Mouse (Mus musculus) cerebellum, adult 2 months (tissue): ENCODE results near the gene Ank3. TPM values are rescaled to one million over a fixed set of nuclear protein-coding genes. Genes with fewer than 3 reads are reported as not detected.

Experiments used
- DNase-seq, 2 experiments: peaks; one replicate each; pipeline ENCODE4 v3.0.0; 2021
- H3K27ac ChIP-seq: fragments of 200-500 bp; 2 replicates; pipeline ENCODE4 v1.5.1; 2012; ENCODE audit warnings: low read length, control low read depth, inconsistent platforms; ENCODE audit not compliant: insufficient read depth
- H3K27me3 ChIP-seq: fragments of 200-500 bp; 2 replicates; pipeline ENCODE4 v1.6.1; 2012; ENCODE audit warnings: inconsistent platforms, mild to moderate bottlenecking, low read length, moderate library complexity; ENCODE audit not compliant: control insufficient read depth, insufficient read depth
- H3K4me1 ChIP-seq: fragments of 200-500 bp; 2 replicates; pipeline ENCODE4 v1.6.1; 2011; ENCODE audit warnings: low read length; ENCODE audit not compliant: control insufficient read depth, insufficient read depth
- H3K4me3 ChIP-seq: fragments of 200-500 bp; replicated peaks from 2 replicates; pipeline ENCODE3; 2011; ENCODE audit warnings: mild to moderate bottlenecking, low read depth, low read length, control low read depth; ENCODE audit not compliant: insufficient read depth
- CTCF ChIP-seq: fragments of 200-500 bp; IDR thresholded peaks from 2 replicates; pipeline ENCODE4 v1.5.1; 2011; ENCODE audit warnings: low read depth, mild to moderate bottlenecking, control low read depth, low read length, moderate library complexity, borderline replicate concordance; ENCODE audit not compliant: insufficient read depth
- POLR2A ChIP-seq: fragments of 200-500 bp; IDR thresholded peaks from 2 replicates; pipeline ENCODE4 v1.6.1; 2011; ENCODE audit warnings: low read length, control low read depth, borderline replicate concordance; ENCODE audit not compliant: insufficient read depth
- WGBS: fragments of 180-500 bp; shearing (Covaris S2); methylation state at CpG from one replicate; pipeline ENCODE4 v1.1.7; 2018; 5-methylcytosine and 5-hydroxymethylcytosine counted together
- polyA plus RNA-seq: library from polyadenylated mRNA; depleted of rRNA; stranded (reverse); fragments of >200 nt; gene quantifications from 2 replicates; pipeline ENCODE4 v1.2.3, GENCODE M21; 2012

Ank3 gene
- polyA plus RNA-seq, 1 experiment, result 239 TPM

DNA sequence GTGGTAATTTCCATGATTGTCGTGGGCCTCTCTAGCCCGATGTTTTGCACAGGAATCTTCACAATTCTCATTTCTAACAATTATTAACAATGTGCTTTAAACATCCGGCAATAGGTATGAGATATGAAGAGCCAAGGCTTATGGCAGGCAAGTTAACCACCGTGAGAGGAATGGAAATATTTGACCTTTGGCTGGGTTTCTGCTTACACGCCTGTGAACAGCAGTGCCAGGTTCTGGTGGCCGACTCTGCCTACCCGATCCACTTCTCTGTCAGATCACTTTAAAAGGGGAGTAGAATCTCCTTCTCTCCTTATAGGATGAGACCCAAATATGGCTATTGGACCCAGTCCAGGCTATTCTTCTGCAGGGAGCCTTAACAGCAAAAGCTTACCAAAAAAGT lies 540.6 kb downstream of the Ank3 start:
- H3K4me3 ChIP-seq, result no peak overlapping the region
- H3K27ac ChIP-seq, result no peak overlapping the region
- H3K27me3 ChIP-seq, result no peaks in the 10 kb centered on the region
- peaks cover 10% of the 10 kb centered on the region for H3K4me1 ChIP-seq
- no peak for TF ChIP-seq POLR2A
- no peak for TF ChIP-seq CTCF
- no peak for DNase-seq
- 73% methylated on average over 7 of the region's 7 CpGs for WGBS

DNA sequence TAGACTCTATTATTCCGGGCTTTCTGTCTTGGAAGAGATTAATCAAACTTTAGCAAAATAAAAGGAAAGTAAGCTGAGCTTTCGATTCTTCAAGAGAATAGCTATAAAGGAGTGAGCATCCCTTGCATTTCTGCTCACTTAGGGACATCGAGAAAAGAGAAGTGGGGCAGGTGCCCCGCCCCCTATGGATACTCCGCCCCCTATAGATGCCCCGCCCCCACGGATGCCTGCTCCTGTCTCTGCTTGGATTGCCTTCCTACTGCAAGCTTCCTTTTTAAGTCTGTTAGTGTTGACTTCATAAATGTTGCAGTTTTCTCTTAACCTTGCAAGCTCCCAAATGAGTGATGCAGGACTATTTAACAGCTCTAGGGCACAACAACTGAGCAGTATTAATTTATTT lies 541.4 kb downstream of the Ank3 start:
- no peak overlapping the region for H3K27ac ChIP-seq
- H3K4me3 ChIP-seq, result no peak overlapping the region
- TF ChIP-seq CTCF (no peak), POLR2A (no peak)
- no peaks in the 10 kb centered on the region for H3K27me3 ChIP-seq
- H3K4me1 ChIP-seq, result peaks cover 14% of the 10 kb centered on the region
- DNase-seq, result no peak
- 72% methylated on average over 7 of the region's 7 CpGs for WGBS

DNA sequence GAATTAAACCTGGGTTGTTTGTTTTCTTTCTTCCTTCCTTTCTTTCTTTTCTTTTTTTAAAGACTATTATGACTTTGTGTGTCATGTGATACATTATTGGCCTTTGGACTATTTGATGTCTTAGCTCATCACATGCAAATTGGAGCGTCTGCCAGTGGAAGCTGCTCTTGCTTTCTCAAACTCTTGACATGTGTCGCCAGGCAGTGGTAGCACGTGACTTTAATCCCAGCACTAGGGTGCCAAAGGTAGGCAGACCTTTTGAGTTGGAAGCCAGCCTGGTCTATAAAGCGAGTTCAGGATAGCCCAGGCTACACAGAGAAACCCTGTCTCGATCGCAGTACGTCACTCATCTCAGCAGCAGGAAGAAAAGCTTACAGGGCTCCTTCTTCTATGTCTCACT lies 542.4 kb downstream of the Ank3 start:
- 58% methylated on average over 7 of the region's 7 CpGs for WGBS
- no peak overlapping the region for H3K27ac ChIP-seq
- H3K4me1 ChIP-seq, result peaks cover 22% of the 10 kb centered on the region
- no peak for DNase-seq
- no peaks in the 10 kb centered on the region for H3K27me3 ChIP-seq
- TF ChIP-seq CTCF, result no peak
- no peak for TF ChIP-seq POLR2A
- H3K4me3 ChIP-seq, result no peak overlapping the region

DNA sequence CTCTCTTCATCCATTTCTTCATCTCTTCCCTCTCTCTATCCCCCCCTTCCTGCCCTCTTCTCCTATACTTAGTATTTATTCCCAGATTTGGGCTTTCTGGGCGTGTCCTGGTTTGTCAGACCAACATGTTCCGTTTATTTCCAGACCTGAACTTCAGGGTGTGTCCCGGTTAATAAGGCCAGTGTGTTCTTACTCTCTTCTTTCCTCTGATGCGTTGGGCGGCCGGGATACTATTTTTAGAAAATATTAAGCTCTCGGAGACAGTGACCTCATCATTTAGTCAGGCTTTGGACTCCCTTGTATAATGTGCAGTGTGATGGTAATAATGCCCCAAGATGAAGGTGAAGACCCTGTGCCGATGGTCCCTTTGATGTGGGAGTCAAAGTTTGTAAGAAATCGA lies 546.3 kb downstream of the Ank3 start:
- WGBS, result 32% methylated on average over 9 of the region's 9 CpGs
- Histone ChIP-seq H3K4me3 (no peak overlapping the region), H3K27me3 (no peaks in the 10 kb centered on the region), H3K27ac (no peak overlapping the region), H3K4me1 (peaks cover 31% of the 10 kb centered on the region)
- no peak for DNase-seq
- TF ChIP-seq CTCF (no peak), POLR2A (no peak)

DNA sequence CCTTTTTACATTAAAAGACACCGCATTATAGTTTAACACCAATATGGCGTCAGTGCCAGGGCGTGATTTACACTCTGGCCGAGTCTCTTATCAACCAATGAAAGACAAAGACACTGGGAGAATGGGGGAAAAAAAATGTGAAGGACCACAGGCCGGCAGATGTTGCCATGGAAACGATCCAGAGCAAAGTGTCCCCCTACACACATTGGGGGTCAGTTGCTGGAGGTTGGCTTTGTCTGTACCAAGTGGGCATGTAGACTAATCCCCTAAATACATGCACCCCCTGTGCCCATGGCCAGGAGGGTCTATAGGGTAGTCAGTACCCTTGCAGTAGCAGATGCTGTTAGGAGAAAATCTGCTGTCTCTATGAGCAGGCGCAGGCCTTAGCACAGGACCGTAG lies 547.3 kb downstream of the Ank3 start:
- H3K27ac ChIP-seq, result peak overlapping the region; percentile 37; the same call in 1 of the 2 replicates
- TF ChIP-seq POLR2A (no peak), CTCF (no peak)
- DNase-seq, result no peak
- H3K4me3 ChIP-seq, result no peak overlapping the region
- H3K27me3 ChIP-seq, result no peaks in the 10 kb centered on the region
- H3K4me1 ChIP-seq, result peaks cover 33% of the 10 kb centered on the region
- WGBS, result 63% methylated on average over 8 of the region's 8 CpGs

DNA sequence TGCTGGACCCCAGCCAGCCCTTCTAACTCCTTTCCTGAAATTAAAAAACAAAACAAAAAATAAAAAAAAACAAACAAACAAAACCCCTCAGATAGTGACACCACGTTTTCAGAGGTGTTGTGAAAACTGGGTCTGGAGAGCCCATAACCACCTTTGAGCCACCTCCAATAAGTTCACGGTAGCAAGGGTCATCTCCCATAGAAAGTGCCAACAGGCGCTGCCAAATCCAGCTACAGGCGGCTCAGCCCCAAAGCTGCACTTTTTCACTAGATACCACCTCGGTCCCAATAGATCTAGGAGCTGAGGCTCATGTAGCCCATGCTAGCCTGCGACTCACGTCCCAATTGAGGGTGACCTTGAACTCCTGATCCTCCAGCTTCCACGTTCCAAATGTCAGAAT lies 547.7 kb downstream of the Ank3 start:
- WGBS, result 58% methylated on average over 8 of the region's 8 CpGs
- no peak for DNase-seq
- no peak for TF ChIP-seq POLR2A
- no peak for TF ChIP-seq CTCF
- H3K27me3 ChIP-seq, result no peaks in the 10 kb centered on the region
- no peak overlapping the region for H3K4me3 ChIP-seq
- peak overlapping the region; percentile 51; the same call in 1 of the 2 replicates for H3K27ac ChIP-seq
- H3K4me1 ChIP-seq, result peaks cover 34% of the 10 kb centered on the region

DNA sequence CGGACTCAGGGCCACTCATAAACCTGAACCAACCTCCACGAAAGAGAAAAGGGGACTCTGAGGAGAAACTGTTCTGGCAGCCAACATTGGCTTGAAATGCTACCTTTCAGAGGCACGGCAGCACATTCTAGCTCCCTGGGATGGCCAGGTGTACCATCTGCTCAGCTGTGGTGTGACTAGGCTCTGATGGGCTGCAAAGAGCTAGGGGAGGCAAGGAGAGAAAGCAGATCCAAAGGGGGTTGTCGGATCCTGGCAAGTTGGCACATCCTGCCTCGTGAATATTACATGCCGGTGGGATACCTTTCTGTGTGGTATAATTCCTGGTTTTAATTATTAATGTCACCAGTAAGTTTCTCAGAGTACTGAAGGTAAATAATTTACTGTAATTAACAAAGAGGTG lies 548.5 kb downstream of the Ank3 start:
- peak overlapping the region; percentile 8; the same call in 1 of the 2 replicates for H3K27ac ChIP-seq
- DNase-seq, result peak; percentile 63 to 76
- H3K4me3 ChIP-seq, result no peak overlapping the region
- H3K4me1 ChIP-seq, result peaks cover 39% of the 10 kb centered on the region
- 9% methylated on average over 6 of the region's 6 CpGs for WGBS
- H3K27me3 ChIP-seq, result no peaks in the 10 kb centered on the region
- TF ChIP-seq POLR2A (no peak), CTCF (no peak)

DNA sequence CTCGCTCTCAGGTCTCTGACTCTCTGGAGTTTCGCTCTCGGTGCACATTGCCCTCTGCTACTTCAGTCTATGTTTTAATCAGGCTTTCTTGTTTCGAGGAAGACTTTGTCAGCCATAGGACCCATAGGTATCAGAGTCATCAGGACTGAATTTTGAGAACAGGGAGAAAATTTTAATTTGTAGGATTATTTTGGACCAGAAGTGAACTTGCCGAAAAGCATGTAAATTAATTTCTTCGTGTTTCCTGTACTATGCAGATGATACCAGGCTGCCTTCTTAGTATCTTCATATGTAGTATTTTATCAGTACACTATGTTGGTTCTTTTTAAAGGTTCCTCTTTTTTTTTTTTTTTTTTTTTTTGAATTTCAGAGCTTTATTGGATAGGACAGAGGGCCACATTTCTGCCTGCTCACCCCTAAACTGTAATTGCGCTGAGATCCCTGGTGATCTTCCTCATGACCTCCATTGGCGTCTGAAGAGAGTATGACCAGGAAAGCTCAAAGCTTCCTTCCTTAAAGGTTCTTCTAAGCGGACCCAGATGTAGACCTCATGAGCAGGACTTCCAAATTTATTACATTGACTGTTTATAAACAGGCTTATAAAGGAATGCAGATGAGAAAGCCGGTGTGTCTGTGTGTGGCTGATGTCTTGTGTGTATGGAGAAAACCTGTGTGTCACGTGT lies 551.8 kb downstream of the Ank3 start:
- TF ChIP-seq POLR2A (no peak), CTCF (no peak)
- no peak overlapping the region for H3K27ac ChIP-seq
- H3K27me3 ChIP-seq, result no peaks in the 10 kb centered on the region
- peaks cover 30% of the 10 kb centered on the region for H3K4me1 ChIP-seq
- no peak for DNase-seq
- WGBS, result 93% methylated on average over 11 of the region's 11 CpGs
- no peak overlapping the region for H3K4me3 ChIP-seq

DNA sequence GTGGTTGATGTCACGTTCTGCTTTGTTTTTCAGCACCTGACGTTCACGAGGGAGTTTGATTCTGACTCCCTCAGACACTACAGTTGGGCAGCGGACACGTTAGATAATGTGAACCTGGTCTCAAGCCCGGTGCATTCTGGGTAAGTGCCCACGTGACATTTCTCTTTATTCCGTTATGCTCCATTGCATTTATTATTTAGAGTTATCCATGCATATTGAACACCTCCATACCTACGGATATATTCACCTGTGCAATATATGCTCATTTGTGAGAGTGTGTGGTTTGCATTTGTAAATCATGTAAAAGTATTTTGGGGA lies 552.3 kb downstream of the Ank3 start:
- 66% methylated on average over 9 of the region's 9 CpGs for WGBS
- TF ChIP-seq POLR2A, result no peak
- TF ChIP-seq CTCF, result no peak
- no peak overlapping the region for H3K27ac ChIP-seq
- no peak for DNase-seq
- peaks cover 28% of the 10 kb centered on the region for H3K4me1 ChIP-seq
- no peak overlapping the region for H3K4me3 ChIP-seq
- H3K27me3 ChIP-seq, result no peaks in the 10 kb centered on the region
